Mouse (Mus musculus) embryonic facial prominence, embryonic 12.5 days (tissue): Measurements from ENCODE around the gene Tnrc6c. TPM values are rescaled to one million over a fixed set of nuclear protein-coding genes. Genes with fewer than 3 reads are reported as not detected.
A peak's percentile ranks its signal among the peaks of the same experiment; 100 is the strongest.

ENCODE experiments used
- ATAC-seq: fragments of 200-750 bp; cut with Nextera tagmentation; 2 replicates; pipeline ENCODE4 v1.8.0; 2017; ENCODE audit not compliant: insufficient number of reproducible peaks, insufficient read depth, low FRiP score, low TSS enrichment
- H3K27ac ChIP-seq: fragments of 300-500 bp; sonication (generic); 2 replicates; pipeline ENCODE4 v1.5.1; 2016; ENCODE audit warnings: mild to moderate bottlenecking
- H3K27me3 ChIP-seq: fragments of 300-500 bp; sonication (generic); 2 replicates; pipeline ENCODE4 v1.6.1; 2016; ENCODE audit warnings: mild to moderate bottlenecking, moderate library complexity
- H3K36me3 ChIP-seq: fragments of 300-500 bp; sonication (generic); 2 replicates; pipeline ENCODE4 v1.6.1; 2016; ENCODE audit warnings: mild to moderate bottlenecking
- H3K4me1 ChIP-seq: fragments of 300-500 bp; sonication (generic); 2 replicates; pipeline ENCODE4 v1.6.1; 2016
- H3K4me2 ChIP-seq: fragments of 300-500 bp; sonication (generic); replicated peaks from 2 replicates; pipeline ENCODE4 v1.6.1; 2016; ENCODE audit warnings: mild to moderate bottlenecking, moderate library complexity
- H3K4me3 ChIP-seq: fragments of 300-500 bp; sonication (generic); 2 replicates; pipeline ENCODE4 v1.5.1; 2016; ENCODE audit warnings: mild to moderate bottlenecking
- H3K9ac ChIP-seq: fragments of 300-500 bp; sonication (generic); 2 replicates; pipeline ENCODE4 v1.6.1; 2016; ENCODE audit warnings: mild to moderate bottlenecking, moderate library complexity
- H3K9me3 ChIP-seq: fragments of 300-500 bp; sonication (generic); 2 replicates; pipeline ENCODE4 v1.6.1; 2016; ENCODE audit warnings: mild to moderate bottlenecking, moderate library complexity
- WGBS: fragments of 180-500 bp; shearing (Covaris S2); methylation state at CpG from one replicate; pipeline ENCODE4 v1.1.7; 2016; 5-methylcytosine and 5-hydroxymethylcytosine counted together
- polyA plus RNA-seq: library from polyadenylated mRNA; unstranded; fragments of >200 nt; fragmentation: Nextera tagmentation; extraction: Ambion mirVana; gene quantifications from 2 replicates; pipeline ENCODE4 v1.2.1, GENCODE M21; 2016

The Tnrc6c gene
- polyA plus RNA-seq, 1 experiment from 2014 or later, result 23.9 TPM

DNA sequence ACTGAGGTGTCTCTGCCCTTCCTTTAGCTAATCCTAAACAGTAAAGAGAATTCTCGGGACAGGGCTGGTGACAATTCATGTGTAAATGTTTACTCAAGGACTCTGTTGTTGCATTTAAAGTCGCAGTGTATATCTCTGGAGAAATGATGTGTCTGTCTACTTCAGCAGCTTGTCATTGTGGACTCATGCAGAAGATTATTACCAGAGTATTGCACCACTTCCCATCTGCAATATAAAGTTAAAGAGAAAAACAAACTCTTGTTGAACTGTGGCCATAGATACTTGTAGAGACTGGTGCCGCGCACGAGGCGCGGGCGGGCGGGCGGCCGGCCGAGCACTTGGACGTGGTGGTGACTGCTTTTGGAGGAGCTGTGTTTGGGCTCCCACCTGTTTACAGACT is 107.7 kb downstream of the Tnrc6c start:
- Histone ChIP-seq H3K9ac (no peak overlapping the region), H3K27me3 (no peaks in the 10 kb centered on the region), H3K27ac (no peak overlapping the region), H3K4me3 (no peak overlapping the region), H3K9me3 (no peaks in the 10 kb centered on the region), H3K4me1 (no peaks in the 10 kb centered on the region), H3K36me3 (peaks cover 82% of the 10 kb centered on the region), H3K4me2 (no peak overlapping the region)
- WGBS, result 91% methylated on average over 13 of the region's 13 CpGs
- no peak for ATAC-seq

DNA sequence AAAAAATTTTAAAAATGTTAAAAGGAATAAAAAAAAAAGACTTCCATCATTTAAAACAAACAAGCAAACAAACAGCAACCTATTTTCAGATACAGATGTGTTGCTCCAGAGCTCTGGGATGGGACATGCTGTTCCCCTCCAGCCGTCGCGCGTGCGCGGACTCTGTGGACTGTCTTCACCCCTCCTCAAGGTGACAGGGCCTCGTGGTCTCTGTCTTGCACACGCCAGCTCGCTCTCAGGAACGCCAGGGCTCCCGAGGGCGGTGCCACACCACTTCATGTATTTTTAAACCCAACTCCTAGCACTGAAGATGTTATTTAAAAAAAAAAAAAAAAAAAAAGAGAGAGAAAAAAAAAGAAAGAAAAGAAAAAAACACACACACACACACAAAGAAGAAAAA is 108.2 kb downstream of the Tnrc6c start:
- no peak for ATAC-seq
- no peaks in the 10 kb centered on the region for H3K4me1 ChIP-seq
- no peak overlapping the region for H3K4me2 ChIP-seq
- no peak overlapping the region for H3K9ac ChIP-seq
- H3K27ac ChIP-seq, result no peak overlapping the region
- H3K36me3 ChIP-seq, result peaks cover 78% of the 10 kb centered on the region
- no peaks in the 10 kb centered on the region for H3K9me3 ChIP-seq
- H3K4me3 ChIP-seq, result no peak overlapping the region
- 86% methylated on average over 12 of the region's 12 CpGs for WGBS
- no peaks in the 10 kb centered on the region for H3K27me3 ChIP-seq

DNA sequence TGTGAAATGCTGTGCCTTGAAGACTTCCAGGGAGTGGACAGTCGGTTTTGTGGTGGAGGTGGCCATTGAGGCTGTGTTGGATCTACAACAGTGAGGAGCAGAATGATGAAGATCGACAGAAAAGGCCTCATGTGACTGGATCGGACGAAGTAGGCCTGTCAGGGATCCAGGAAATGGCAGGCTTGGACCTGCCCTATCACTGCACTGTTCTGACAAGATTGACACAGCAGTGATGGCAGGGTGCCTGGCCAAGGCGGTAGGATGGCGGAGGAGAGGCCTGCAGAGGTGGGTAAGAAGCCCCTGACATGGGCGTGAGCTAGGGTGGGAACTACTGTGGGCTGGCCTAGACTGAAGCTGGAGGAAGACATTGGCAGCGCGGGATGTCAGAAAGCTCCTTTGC is 110.2 kb downstream of the Tnrc6c start:
- H3K9me3 ChIP-seq, result no peaks in the 10 kb centered on the region
- peaks cover 57% of the 10 kb centered on the region for H3K36me3 ChIP-seq
- no peak overlapping the region for H3K9ac ChIP-seq
- WGBS, result 89% methylated on average over 9 of the region's 9 CpGs
- no peak overlapping the region for H3K27ac ChIP-seq
- H3K4me2 ChIP-seq, result no peak overlapping the region
- no peak overlapping the region for H3K4me3 ChIP-seq
- no peaks in the 10 kb centered on the region for H3K4me1 ChIP-seq
- no peaks in the 10 kb centered on the region for H3K27me3 ChIP-seq
- no peak for ATAC-seq

DNA sequence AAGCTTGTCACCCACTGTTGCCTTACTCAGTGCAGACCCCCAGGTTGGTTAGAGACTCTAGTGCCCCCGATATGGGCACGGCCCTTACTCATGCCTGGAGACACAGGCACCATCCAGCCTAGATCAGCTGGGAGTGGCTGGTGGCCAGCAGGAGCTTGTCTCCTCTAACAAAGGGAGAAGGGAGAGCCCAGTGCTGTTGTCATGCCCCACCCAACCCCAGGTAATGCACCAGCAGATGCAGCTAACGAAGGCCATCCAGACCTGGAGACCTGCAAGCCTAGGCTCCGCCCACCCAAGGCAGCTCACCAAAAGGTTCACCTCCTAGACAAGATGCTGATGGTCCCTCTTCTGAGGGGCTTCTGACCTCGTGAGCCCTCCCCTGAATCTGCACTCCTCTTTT is 111.3 kb downstream of the Tnrc6c start:
- H3K9me3 ChIP-seq, result no peaks in the 10 kb centered on the region
- no peak overlapping the region for H3K4me2 ChIP-seq
- no peak for ATAC-seq
- H3K36me3 ChIP-seq, result peaks cover 48% of the 10 kb centered on the region
- H3K4me3 ChIP-seq, result no peak overlapping the region
- WGBS, result 94% methylated on average over 5 of the region's 5 CpGs
- H3K4me1 ChIP-seq, result no peaks in the 10 kb centered on the region
- no peak overlapping the region for H3K9ac ChIP-seq
- no peaks in the 10 kb centered on the region for H3K27me3 ChIP-seq
- no peak overlapping the region for H3K27ac ChIP-seq

DNA sequence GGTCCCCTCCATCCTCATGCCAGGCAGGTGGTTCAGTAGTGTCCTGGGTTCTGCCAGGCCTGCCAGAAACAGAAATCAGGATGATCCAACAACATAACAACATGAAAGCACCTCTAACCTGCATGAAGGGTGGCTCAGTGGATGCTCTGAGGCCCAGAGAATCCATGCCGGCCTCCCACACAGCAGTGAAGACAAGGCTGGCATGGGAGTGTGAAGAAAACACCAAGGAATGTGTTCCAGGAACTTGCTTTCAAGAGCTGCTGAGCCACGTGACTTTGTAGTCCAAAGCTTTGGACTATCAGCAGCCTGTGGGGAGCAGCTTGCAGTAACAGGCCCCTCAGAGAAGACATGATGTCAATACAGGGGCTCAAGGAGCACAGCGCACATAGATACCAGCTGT is 112.2 kb downstream of the Tnrc6c start:
- Histone ChIP-seq H3K4me3 (no peak overlapping the region), H3K4me2 (no peak overlapping the region), H3K4me1 (no peaks in the 10 kb centered on the region), H3K36me3 (peaks cover 40% of the 10 kb centered on the region), H3K9ac (no peak overlapping the region), H3K27me3 (no peaks in the 10 kb centered on the region), H3K27ac (no peak overlapping the region), H3K9me3 (no peaks in the 10 kb centered on the region)
- no peak for ATAC-seq
- 92% methylated on average over 3 of the region's 3 CpGs for WGBS

DNA sequence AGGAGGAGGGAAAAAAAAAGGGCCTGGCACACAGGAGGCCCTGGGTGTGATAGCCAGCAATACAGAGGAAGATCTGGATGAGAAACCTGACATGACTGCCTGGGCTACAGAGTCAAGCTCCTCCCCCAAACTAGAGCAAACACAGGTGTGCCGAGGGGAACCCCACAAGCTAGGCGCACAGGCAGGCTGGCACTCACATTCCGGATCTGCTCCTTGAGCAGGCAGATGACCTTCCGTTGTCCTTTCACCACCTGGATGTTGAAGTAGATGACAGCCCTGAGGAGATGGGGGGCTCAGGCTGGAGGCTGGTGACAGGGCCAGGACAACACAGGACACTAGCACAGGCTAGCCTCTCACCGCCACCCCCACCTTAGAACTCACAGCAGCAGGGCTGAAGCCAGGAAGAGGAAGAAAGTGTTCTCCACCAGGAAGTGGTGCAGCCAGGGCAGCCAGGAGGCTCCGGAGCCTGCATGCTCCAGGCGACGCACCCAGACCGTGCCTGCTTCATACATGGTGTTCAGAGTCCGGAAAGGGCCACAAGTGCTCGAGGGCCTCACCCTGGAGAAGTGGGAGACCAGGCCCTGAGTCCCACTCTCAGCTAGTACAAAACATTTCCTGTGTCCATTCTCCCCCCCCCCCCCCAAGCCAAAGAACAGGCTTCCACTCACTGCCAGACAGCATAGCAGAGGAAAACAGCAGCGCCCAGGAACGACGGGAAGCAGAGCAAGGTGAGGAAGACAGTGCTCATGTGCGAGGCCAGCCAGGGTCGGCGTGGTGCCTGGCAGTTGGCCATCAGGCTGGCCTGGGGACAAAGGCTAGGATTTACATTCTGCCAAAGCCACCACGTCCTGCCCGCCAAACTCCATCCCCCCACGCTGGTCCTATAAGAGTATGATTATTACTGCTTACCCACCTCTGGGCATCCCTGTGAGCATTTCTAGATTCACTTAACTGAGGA is 114.9 kb downstream of the Tnrc6c start:
- WGBS, result 82% methylated on average over 20 of the region's 20 CpGs
- H3K36me3 ChIP-seq, result peaks cover 38% of the 10 kb centered on the region
- H3K4me2 ChIP-seq, result no peak overlapping the region
- H3K9me3 ChIP-seq, result no peaks in the 10 kb centered on the region
- no peaks in the 10 kb centered on the region for H3K27me3 ChIP-seq
- 0 out of 2 replicates have a peak overlapping the region, but pooled peaks have one; percentile 8 for H3K27ac ChIP-seq
- no peak overlapping the region for H3K9ac ChIP-seq
- ATAC-seq, result no peak
- no peak overlapping the region for H3K4me3 ChIP-seq
- H3K4me1 ChIP-seq, result no peaks in the 10 kb centered on the region

DNA sequence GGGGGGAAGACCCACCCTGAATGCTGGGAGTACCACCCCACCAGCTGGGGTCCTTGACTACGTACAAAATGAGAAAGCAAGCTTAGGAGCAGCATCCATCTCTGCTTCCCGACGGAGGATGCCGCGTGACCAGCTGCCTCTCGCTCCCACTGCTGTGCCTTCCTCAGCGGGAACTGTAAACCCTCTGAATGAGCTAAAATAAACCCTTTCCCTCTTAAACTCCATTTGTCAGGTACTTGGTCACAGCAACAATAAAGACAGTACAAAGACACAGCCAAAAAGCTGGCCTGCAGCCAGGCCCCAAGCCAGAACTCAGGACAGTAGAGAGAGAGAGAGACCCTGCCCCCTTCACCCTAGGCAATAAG is 115.6 kb downstream of the Tnrc6c start:
- ATAC-seq, result no peak

DNA sequence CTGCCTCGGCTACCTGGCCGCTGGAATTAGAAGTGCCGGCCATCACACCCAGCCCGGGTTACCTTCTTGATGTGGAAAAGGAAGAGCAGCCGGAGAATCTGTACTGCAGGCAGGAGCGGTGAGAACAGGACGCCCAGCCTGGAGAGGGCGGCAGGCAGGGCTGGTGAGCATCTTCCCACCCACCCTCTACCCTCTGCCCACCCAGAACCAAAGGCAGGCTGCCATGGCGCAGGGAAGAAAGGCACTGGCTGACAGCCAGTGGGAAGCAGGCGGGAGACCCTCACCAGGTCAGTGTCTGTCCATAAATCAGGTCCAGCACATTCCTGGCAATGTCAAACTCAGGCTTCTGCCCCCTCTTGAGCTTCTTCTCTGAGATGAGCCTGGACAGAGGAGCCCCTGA is 116.3 kb downstream of the Tnrc6c start:
- Histone ChIP-seq H3K4me1 (no peaks in the 10 kb centered on the region), H3K4me3 (no peak overlapping the region), H3K4me2 (no peak overlapping the region), H3K9ac (no peak overlapping the region), H3K36me3 (peaks cover 24% of the 10 kb centered on the region), H3K27ac (no peak overlapping the region), H3K9me3 (no peaks in the 10 kb centered on the region), H3K27me3 (no peaks in the 10 kb centered on the region)
- 94% methylated on average over 10 of the region's 10 CpGs for WGBS
- no peak for ATAC-seq

More for the DNA sequence above, 115.6 kb downstream of the Tnrc6c start:
- Histone ChIP-seq H3K4me3 (no peak overlapping the region), H3K36me3 (peaks cover 32% of the 10 kb centered on the region), H3K9me3 (no peaks in the 10 kb centered on the region), H3K4me2 (no peak overlapping the region), H3K4me1 (no peaks in the 10 kb centered on the region), H3K27ac (0 out of 2 replicates have a peak overlapping the region, but pooled peaks have one; percentile 8), H3K9ac (no peak overlapping the region), H3K27me3 (no peaks in the 10 kb centered on the region)
- WGBS, result 92% methylated on average over 7 of the region's 7 CpGs

DNA sequence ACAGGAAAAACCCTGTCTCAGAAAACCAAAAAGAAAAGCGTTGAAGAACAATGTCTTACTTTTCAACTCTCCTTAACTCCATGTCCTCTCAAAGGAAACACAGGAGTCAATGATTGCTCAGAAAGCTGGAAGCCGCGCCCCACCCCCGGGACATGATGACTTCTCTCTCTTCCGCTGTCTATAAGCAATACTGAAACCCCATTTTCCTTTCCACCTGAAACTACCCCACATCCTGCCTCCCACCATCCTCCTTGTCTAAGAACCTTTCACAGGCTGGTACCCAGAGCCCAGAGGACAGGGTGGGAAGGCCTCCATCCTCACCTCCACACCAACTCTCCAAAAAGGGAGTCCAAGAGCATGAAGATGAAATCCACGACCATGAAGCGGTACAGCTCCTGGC is 118.3 kb downstream of the Tnrc6c start:
- Histone ChIP-seq H3K4me1 (no peaks in the 10 kb centered on the region), H3K4me2 (no peak overlapping the region), H3K9me3 (no peaks in the 10 kb centered on the region), H3K27me3 (no peaks in the 10 kb centered on the region), H3K36me3 (peaks cover 14% of the 10 kb centered on the region; the same call in 1 of the 2 replicates), H3K9ac (no peak overlapping the region), H3K4me3 (no peak overlapping the region), H3K27ac (no peak overlapping the region)
- 95% methylated on average over 7 of the region's 7 CpGs for WGBS
- ATAC-seq, result no peak

DNA sequence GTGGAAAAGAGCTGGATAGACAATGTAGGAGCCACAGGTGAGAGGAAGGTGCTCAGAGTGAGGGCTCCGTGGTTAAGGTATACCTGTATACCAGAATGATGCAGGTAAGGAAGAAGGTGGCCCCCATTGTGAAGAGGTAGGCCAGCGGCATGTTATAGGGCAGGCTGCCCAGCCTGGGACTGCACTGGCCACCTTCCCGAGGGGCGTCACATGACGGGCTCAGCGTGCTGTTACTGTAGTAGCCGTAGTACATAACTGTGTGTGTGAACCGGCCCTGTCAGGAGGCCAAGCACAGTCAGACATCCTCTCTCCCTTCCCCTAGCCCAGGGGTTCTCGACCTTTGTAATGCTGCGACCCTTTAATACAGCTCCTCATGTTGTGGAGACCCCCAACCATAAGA is 120.8 kb downstream of the Tnrc6c start:
- no peak overlapping the region for H3K9ac ChIP-seq
- no peak for ATAC-seq

DNA sequence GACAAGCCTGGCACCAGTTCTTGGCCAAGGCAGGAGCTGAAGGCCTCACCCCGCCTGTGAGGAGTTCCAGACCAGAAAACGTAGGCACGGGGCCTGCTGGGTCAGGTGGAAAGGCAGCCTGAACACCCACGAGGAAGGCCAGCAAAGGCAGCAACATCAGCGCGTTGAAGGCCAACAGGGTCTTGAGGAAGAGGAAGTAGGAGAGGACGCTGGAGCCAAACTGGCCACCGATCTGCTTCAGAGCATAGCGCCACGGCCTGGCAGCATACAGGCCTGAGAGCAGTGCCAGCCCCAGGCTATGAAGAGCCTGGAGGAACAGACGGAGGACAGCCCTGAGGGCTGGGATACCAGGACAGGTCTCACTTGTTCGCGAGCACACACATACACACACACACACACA is 121.5 kb downstream of the Tnrc6c start:
- WGBS, result 89% methylated on average over 13 of the region's 13 CpGs
- ATAC-seq, result no peak

More for the DNA sequence above, 120.8 kb downstream of the Tnrc6c start:
- peaks cover 16% of the 10 kb centered on the region; the same call in 1 of the 2 replicates for H3K36me3 ChIP-seq
- H3K27me3 ChIP-seq, result no peaks in the 10 kb centered on the region
- no peak overlapping the region for H3K4me3 ChIP-seq
- 93% methylated on average over 10 of the region's 10 CpGs for WGBS
- peaks cover 15% of the 10 kb centered on the region; the same call in 1 of the 2 replicates for H3K4me1 ChIP-seq
- H3K27ac ChIP-seq, result no peak overlapping the region
- H3K4me2 ChIP-seq, result no peak overlapping the region
- no peaks in the 10 kb centered on the region for H3K9me3 ChIP-seq

DNA sequence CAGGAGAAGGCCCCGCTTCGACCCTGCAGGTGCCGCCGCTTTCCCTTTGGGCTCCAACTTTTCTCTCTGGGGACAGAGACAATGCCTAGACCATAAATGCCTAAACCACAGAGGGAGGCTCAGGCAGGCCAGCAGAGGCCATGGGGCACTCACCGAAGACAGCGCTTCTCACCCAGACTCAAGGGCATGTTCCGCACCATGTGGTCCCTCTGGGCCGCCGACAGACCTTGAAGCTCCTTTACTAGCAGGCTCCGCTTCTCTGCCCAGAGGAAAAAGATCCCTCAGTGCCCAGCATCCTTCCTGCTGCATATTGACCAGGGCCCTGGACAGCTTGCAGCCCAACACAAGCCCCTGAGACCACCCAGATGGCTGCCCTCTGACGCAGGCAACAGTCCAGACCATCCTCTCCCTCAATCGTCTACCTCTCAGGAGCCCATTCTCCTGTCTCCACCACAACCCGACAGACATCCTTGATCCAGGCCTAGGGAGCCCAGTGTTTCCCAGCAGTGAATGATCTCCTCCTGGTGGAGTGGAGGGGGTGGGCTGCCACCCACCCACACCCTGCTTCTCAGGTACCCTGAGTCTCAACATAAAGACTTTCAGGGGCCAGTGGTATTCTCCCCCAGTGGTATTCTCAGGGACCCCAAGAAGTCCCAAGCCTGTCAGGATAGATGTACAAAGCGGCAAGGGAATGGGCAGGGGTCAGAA is 122.2 kb downstream of the Tnrc6c start:
- Histone ChIP-seq H3K9me3 (no peaks in the 10 kb centered on the region), H3K4me3 (no peak overlapping the region), H3K27me3 (no peaks in the 10 kb centered on the region), H3K9ac (no peak overlapping the region), H3K4me2 (no peak overlapping the region), H3K4me1 (peaks cover 21% of the 10 kb centered on the region), H3K36me3 (peaks cover 15% of the 10 kb centered on the region; the same call in 1 of the 2 replicates), H3K27ac (no peak overlapping the region)
- ATAC-seq, result no peak
- 90% methylated on average over 14 of the region's 14 CpGs for WGBS

More for the DNA sequence above, 121.5 kb downstream of the Tnrc6c start:
- Histone ChIP-seq H3K4me1 (peaks cover 16% of the 10 kb centered on the region; the same call in 1 of the 2 replicates), H3K9ac (no peak overlapping the region), H3K4me2 (no peak overlapping the region), H3K4me3 (no peak overlapping the region), H3K9me3 (no peaks in the 10 kb centered on the region), H3K36me3 (peaks cover 16% of the 10 kb centered on the region; the same call in 1 of the 2 replicates), H3K27me3 (no peaks in the 10 kb centered on the region), H3K27ac (no peak overlapping the region)
